Mouse (Mus musculus) forebrain, embryonic 15.5 days (tissue): ENCODE measurements around the gene March1. TPM values are rescaled to one million over a fixed set of nuclear protein-coding genes. Genes with fewer than 3 reads are reported as not detected.

ENCODE experiments used
- ATAC-seq: fragments of 200-750 bp; cut with Nextera tagmentation; replicated peaks from 2 replicates; pipeline ENCODE4 v1.8.0; 2017; ENCODE audit warnings: mild to moderate bottlenecking, moderate TSS enrichment, moderate library complexity
- H3K27ac ChIP-seq: fragments of 300-500 bp; sonication (generic); replicated peaks from 2 replicates; pipeline ENCODE4 v1.5.1; 2015; ENCODE audit warnings: mild to moderate bottlenecking, inconsistent platforms
- H3K27me3 ChIP-seq: fragments of 300-500 bp; sonication (generic); 2 replicates; pipeline ENCODE4 v1.6.1; 2015; ENCODE audit warnings: inconsistent platforms
- H3K36me3 ChIP-seq: fragments of 300-500 bp; sonication (generic); 2 replicates; pipeline ENCODE4 v1.6.1; 2015; ENCODE audit warnings: mild to moderate bottlenecking, inconsistent platforms
- H3K4me1 ChIP-seq: fragments of 300-500 bp; sonication (generic); 2 replicates; pipeline ENCODE4 v1.6.1; 2015; ENCODE audit warnings: inconsistent platforms
- H3K4me2 ChIP-seq: fragments of 300-500 bp; sonication (generic); replicated peaks from 2 replicates; pipeline ENCODE4 v1.6.1; 2015; ENCODE audit warnings: mild to moderate bottlenecking, inconsistent platforms
- H3K4me3 ChIP-seq: fragments of 300-500 bp; sonication (generic); 2 replicates; pipeline ENCODE4 v1.5.1; 2015; ENCODE audit warnings: mild to moderate bottlenecking, inconsistent platforms
- H3K9ac ChIP-seq: fragments of 300-500 bp; sonication (generic); replicated peaks from 2 replicates; pipeline ENCODE4 v1.6.1; 2015; ENCODE audit warnings: mild to moderate bottlenecking, inconsistent platforms
- H3K9me3 ChIP-seq: fragments of 300-500 bp; sonication (generic); 2 replicates; pipeline ENCODE4 v1.6.1; 2016; ENCODE audit warnings: inconsistent platforms
- WGBS: fragments of 180-500 bp; shearing (Covaris S2); methylation state at CpG from one replicate; pipeline ENCODE4 v1.1.7; 2015; ENCODE audit warnings: mixed read lengths; 5-methylcytosine and 5-hydroxymethylcytosine counted together
- polyA plus RNA-seq: library from polyadenylated mRNA; unstranded; fragments of >200 nt; fragmentation: Nextera tagmentation; extraction: Ambion mirVana; gene quantifications from 2 replicates; pipeline ENCODE4 v1.2.1, GENCODE M21; 2015

Gene March1
- polyA plus RNA-seq, 1 experiment from 2014 or later = 25.4 TPM

DNA sequence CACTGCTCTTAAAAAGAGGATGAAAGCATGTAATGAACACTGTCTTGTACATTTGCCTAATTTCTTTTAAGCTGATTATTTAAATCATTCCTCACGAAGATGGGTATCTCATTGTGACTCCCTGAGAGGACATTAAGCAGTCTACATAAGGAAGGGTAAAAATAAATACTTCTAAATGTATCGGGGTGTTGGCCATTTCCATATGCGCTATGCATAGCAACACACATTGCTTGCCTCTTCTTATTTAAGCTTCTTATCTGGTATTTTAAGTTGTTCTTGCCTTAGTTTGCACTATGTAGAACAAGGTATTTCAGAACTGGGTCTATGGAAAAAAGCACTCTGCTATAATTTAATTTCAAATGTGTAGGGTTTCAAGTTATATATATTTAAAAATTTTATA, 416.7 kb downstream of the March1 start:
- no peaks in the 10 kb centered on the region for H3K9me3 ChIP-seq
- H3K27ac ChIP-seq = no peak overlapping the region
- no peaks in the 10 kb centered on the region for H3K27me3 ChIP-seq
- H3K4me3 ChIP-seq = no peak overlapping the region
- no peak for ATAC-seq
- no peak overlapping the region for H3K4me2 ChIP-seq
- H3K36me3 ChIP-seq = no peaks in the 10 kb centered on the region
- WGBS = 83% methylated on average over 3 of the region's 3 CpGs
- H3K4me1 ChIP-seq = no peaks in the 10 kb centered on the region
- no peak overlapping the region for H3K9ac ChIP-seq

GRCm38 (mm10) chr8:66094152-66094551, 476.5 kb downstream of the March1 start:
- H3K4me3 ChIP-seq = no peak overlapping the region
- H3K27me3 ChIP-seq = no peaks in the 10 kb centered on the region
- H3K9me3 ChIP-seq = no peaks in the 10 kb centered on the region
- H3K4me1 ChIP-seq = no peaks in the 10 kb centered on the region
- H3K9ac ChIP-seq = no peak overlapping the region
- no peak for ATAC-seq
- H3K36me3 ChIP-seq = no peaks in the 10 kb centered on the region
- no peak overlapping the region for H3K27ac ChIP-seq
- 89% methylated on average over 3 of the region's 3 CpGs for WGBS
- no peak overlapping the region for H3K4me2 ChIP-seq

GRCm38 (mm10) chr8:66098148-66098547, 480.4 kb downstream of the March1 start:
- 59% methylated on average over 1 of the region's 1 CpGs for WGBS

DNA sequence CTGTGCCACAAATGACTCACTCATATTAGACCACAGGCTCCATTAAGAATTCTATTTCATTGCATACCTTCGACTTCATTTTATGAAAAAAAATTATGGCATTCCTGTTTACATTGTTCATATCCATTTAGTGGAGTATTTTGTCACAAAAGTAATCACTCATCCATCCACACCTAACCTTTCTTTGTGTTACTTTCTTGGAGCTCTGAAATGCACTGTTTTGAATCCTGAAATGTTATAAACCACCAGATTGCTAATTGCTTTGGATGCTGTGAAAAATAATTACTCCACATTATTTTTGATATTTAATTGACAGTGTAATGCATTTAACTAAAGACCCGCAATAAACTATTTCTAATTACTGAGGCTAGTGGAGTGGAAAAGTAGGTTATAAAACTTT, 501.6 kb downstream of the March1 start:
- ATAC-seq = no peak
- Histone ChIP-seq H3K4me3 (no peak overlapping the region), H3K9me3 (no peaks in the 10 kb centered on the region), H3K27ac (no peak overlapping the region), H3K27me3 (no peaks in the 10 kb centered on the region), H3K4me2 (no peak overlapping the region), H3K36me3 (no peaks in the 10 kb centered on the region), H3K9ac (no peak overlapping the region), H3K4me1 (no peaks in the 10 kb centered on the region)
- 63% methylated on average over 2 of the region's 2 CpGs for WGBS

More at GRCm38 (mm10) chr8:66098148-66098547, 480.4 kb downstream of the March1 start:
- peak; percentile 64; the same call in 1 of the 2 replicates for ATAC-seq
- Histone ChIP-seq H3K4me3 (no peak overlapping the region), H3K36me3 (no peaks in the 10 kb centered on the region), H3K27me3 (no peaks in the 10 kb centered on the region), H3K27ac (no peak overlapping the region), H3K4me1 (no peaks in the 10 kb centered on the region), H3K4me2 (no peak overlapping the region), H3K9ac (no peak overlapping the region), H3K9me3 (no peaks in the 10 kb centered on the region)

DNA sequence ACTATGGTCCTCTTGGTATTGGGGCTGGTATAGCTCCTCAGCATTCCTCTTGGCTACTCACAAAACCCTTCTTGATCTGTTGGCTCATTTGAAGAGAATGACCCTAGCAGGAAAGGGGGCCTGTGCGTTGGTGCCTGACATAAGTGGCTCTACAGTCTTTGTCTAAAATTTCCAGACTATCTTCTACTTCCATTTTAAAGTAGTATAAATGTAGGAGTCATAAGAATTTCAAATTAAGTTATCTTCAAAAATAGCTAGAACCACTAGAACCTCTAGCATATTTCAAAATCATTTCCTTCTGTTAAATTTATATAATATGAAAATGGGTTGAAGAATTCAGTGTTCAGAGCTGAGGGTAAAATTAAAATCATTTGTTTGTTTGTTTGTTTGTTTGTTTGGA, 541.9 kb downstream of the March1 start:
- no peaks in the 10 kb centered on the region for H3K4me1 ChIP-seq
- H3K4me2 ChIP-seq = no peak overlapping the region
- no peak overlapping the region for H3K9ac ChIP-seq
- H3K27me3 ChIP-seq = no peaks in the 10 kb centered on the region
- H3K27ac ChIP-seq = no peak overlapping the region
- 92% methylated on average over 1 of the region's 1 CpGs for WGBS
- H3K9me3 ChIP-seq = no peaks in the 10 kb centered on the region
- H3K36me3 ChIP-seq = no peaks in the 10 kb centered on the region
- ATAC-seq = no peak
- H3K4me3 ChIP-seq = no peak overlapping the region

GRCm38 (mm10) chr8:66166835-66167234, 549.1 kb downstream of the March1 start:
- Histone ChIP-seq H3K27me3 (no peaks in the 10 kb centered on the region), H3K9me3 (no peaks in the 10 kb centered on the region), H3K9ac (no peak overlapping the region), H3K36me3 (no peaks in the 10 kb centered on the region), H3K4me3 (no peak overlapping the region), H3K27ac (no peak overlapping the region), H3K4me1 (no peaks in the 10 kb centered on the region), H3K4me2 (no peak overlapping the region)
- ATAC-seq = no peak
- WGBS = 79% methylated on average over 1 of the region's 1 CpGs

- no peak overlapping the region for H3K4me2 ChIP-seq
- H3K9ac ChIP-seq = no peak overlapping the region
- no peaks in the 10 kb centered on the region for H3K9me3 ChIP-seq
- H3K36me3 ChIP-seq = no peaks in the 10 kb centered on the region
- no peaks in the 10 kb centered on the region for H3K27me3 ChIP-seq
- WGBS = 83% methylated on average over 2 of the region's 2 CpGs
- no peaks in the 10 kb centered on the region for H3K4me1 ChIP-seq
- 0 out of 2 replicates have a peak, but pooled peaks have one; percentile 11 for ATAC-seq
- H3K27ac ChIP-seq = no peak overlapping the region
- H3K4me3 ChIP-seq = no peak overlapping the region
Measured at GRCm38 (mm10) chr8:66167405-66168173, 549.9 kb downstream of the March1 start.

DNA sequence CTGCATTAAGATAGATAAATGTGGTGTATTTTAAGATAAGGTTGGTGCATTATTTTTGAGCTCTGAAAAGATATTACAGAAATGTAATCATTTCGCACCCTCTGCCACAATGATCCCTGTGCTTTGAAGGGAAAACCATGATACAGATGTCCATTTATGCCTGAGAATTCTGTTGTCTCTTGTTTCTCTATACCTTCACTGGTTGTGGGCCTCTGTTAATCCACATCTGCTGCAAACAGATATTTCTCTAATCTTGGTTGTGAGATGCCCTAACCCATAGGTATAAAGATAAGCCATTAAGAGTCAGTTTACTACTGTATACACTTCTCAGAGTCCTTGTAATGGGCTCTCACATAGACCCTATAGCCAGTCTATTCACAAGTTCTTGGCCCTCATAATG, 561.6 kb downstream of the March1 start:
- no peak for ATAC-seq

GRCm38 (mm10) chr8:66181265-66181664, 563.6 kb downstream of the March1 start:
- H3K9ac ChIP-seq = no peak overlapping the region
- no peak overlapping the region for H3K27ac ChIP-seq
- ATAC-seq = no peak
- H3K4me1 ChIP-seq = no peaks in the 10 kb centered on the region
- H3K9me3 ChIP-seq = no peaks in the 10 kb centered on the region
- 88% methylated on average over 4 of the region's 4 CpGs for WGBS
- no peak overlapping the region for H3K4me2 ChIP-seq
- H3K36me3 ChIP-seq = no peaks in the 10 kb centered on the region
- no peaks in the 10 kb centered on the region for H3K27me3 ChIP-seq
- H3K4me3 ChIP-seq = no peak overlapping the region

More for the DNA sequence above, 561.6 kb downstream of the March1 start:
- Histone ChIP-seq H3K27ac (no peak overlapping the region), H3K9me3 (no peaks in the 10 kb centered on the region), H3K36me3 (no peaks in the 10 kb centered on the region), H3K27me3 (no peaks in the 10 kb centered on the region), H3K4me3 (no peak overlapping the region), H3K9ac (no peak overlapping the region), H3K4me2 (no peak overlapping the region), H3K4me1 (no peaks in the 10 kb centered on the region)
- WGBS = 86% methylated on average over 1 of the region's 1 CpGs

DNA sequence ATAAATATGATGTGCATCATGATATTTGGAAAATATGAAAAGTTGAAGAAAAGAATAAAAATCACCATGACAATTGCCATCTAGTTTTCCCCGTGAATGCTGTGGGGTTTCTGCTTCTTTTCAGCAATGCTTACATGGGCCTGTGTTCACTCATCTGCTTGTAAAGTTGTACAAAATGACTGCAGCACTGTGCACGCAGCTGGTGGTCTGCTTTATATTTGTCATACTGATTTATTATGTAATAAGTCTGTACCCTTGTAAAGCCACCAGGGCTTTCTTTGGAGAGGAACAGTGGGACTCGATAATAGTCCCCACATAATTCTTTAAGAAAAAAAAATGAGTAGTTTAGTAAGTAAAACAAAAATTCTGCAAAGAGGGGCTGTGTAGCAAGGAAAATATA, 564.6 kb downstream of the March1 start:
- H3K9ac ChIP-seq = no peak overlapping the region
- 84% methylated on average over 3 of the region's 3 CpGs for WGBS
- H3K4me3 ChIP-seq = no peak overlapping the region
- no peaks in the 10 kb centered on the region for H3K27me3 ChIP-seq
- H3K9me3 ChIP-seq = no peaks in the 10 kb centered on the region
- ATAC-seq = no peak
- H3K4me1 ChIP-seq = no peaks in the 10 kb centered on the region
- H3K36me3 ChIP-seq = no peaks in the 10 kb centered on the region
- no peak overlapping the region for H3K4me2 ChIP-seq
- H3K27ac ChIP-seq = no peak overlapping the region

- ATAC-seq = peak; percentile 49; the same call in 1 of the 2 replicates
- no peaks in the 10 kb centered on the region for H3K27me3 ChIP-seq
- H3K36me3 ChIP-seq = no peaks in the 10 kb centered on the region
- no peak overlapping the region for H3K4me3 ChIP-seq
- H3K4me1 ChIP-seq = no peaks in the 10 kb centered on the region
- H3K9ac ChIP-seq = no peak overlapping the region
- no peak overlapping the region for H3K4me2 ChIP-seq
- 39% methylated on average over 2 of the region's 2 CpGs for WGBS
- no peak overlapping the region for H3K27ac ChIP-seq
- H3K9me3 ChIP-seq = no peaks in the 10 kb centered on the region
Measured at GRCm38 (mm10) chr8:66183454-66183853, 565.8 kb downstream of the March1 start.

GRCm38 (mm10) chr8:66185226-66185625, 567.5 kb downstream of the March1 start:
- WGBS = 88% methylated on average over 2 of the region's 2 CpGs
- Histone ChIP-seq H3K4me3 (no peak overlapping the region), H3K4me1 (no peaks in the 10 kb centered on the region), H3K27ac (no peak overlapping the region), H3K27me3 (no peaks in the 10 kb centered on the region), H3K4me2 (no peak overlapping the region), H3K9me3 (no peaks in the 10 kb centered on the region), H3K36me3 (no peaks in the 10 kb centered on the region), H3K9ac (no peak overlapping the region)
- no peak for ATAC-seq

DNA sequence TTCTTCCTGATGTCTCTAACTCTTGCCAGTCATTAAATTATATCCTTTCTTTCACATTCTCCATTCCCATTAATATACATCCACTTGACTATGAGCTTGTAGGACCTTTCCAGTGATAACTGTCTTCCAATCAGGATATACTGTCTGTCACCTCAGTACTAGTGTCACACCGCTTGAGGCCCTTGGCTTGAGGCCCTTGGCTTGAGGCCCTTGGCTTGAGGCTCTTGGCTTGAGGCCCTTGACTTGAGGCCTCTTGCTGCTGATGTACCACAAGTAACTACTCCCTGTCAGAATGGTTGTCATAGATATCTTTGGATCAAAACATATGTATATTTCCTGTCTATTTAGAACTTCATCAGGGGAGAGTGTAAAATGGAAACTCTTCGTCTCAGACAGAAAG, 576.7 kb downstream of the March1 start:
- no peaks in the 10 kb centered on the region for H3K9me3 ChIP-seq
- no peaks in the 10 kb centered on the region for H3K36me3 ChIP-seq
- 81% methylated on average over 2 of the region's 2 CpGs for WGBS
- no peaks in the 10 kb centered on the region for H3K4me1 ChIP-seq
- H3K4me3 ChIP-seq = no peak overlapping the region
- no peaks in the 10 kb centered on the region for H3K27me3 ChIP-seq
- no peak overlapping the region for H3K9ac ChIP-seq
- H3K27ac ChIP-seq = no peak overlapping the region
- no peak overlapping the region for H3K4me2 ChIP-seq
- no peak for ATAC-seq
